Mouse (Mus musculus) thymus, postnatal 36 days (tissue): ENCODE measurements around the gene Slc25a11.

Experiments used
- DNase-seq, 2 experiments: peaks; one replicate each; pipeline ENCODE4 v3.0.0; 2022; ENCODE audit warnings: mixed read lengths in 2 of 2

The Slc25a11 gene

DNA sequence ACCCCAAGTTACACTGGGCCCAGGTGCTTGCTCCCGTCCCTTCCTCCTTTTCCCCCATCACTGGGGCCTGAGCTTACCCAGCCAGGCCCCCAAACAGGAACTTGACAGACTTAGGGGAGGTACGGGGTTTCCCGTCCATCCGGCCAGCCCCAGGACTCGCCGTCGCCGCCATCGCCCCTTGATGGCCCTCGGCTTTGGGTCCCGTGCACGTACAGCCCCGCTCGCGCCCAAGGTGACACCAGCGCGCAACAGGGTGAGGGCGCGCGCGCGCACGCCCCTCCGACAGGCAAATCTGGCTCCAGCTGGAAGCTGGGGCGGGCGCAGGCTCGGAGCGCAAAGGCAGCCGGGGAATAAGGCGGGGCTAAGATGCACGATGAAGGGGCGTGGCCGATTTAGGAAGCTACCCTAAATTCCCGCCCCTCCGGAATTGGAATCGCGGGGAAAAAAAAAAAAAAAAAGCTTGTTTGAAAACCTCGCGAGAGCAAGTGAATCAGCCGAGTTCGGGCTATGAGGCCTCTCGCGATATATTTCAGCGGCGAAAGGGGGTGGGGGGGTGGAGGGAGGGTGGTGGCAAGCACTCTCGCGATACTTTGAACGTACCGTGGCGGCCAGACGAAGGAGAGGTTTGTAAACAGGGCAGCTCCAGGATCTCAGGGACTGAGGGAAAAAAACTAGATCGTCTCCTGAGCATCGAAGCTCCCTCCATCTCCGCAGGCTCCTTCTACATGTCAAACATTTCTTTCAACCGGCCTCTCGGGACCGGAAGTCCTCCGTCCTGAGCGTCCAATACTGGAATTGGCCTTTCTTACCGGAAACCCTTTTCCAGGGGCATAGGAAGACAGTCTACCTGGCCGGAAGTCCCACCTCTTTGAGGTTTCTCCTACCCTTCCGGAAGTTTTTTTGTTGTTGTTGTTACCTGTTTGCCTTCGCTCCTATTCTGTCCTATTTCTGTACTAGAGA lies at the start of gene Slc25a11, which contains the start of gene Rnf167:
Slc25a11 (minus strand) TSS at position 789 of the 960 bp plus-strand sequence.
Rnf167 (plus strand) TSS at position 545 of the 960 bp plus-strand sequence.
- DNase-seq, result peak; percentile 96 to 98

DNA sequence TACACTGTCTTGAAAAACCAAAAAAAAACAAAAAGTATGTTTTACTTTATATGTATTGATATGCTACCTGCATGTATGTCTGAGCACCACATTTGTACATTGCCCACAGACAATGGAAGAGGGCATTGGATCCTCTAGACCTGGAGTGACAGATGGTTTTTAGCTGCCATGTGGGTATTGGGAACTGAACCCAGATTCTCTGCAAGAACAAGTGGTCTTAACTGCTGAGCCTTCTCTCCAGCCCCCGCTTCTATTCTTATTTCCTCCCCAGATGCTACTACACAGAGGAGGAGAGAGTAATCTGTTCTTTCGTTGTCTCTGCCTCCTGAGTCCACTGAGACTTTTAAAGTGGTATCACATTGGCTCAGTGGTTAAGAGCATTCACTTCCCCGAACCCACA lies 46.2 kb upstream of the Slc25a11 start:
- no peak for DNase-seq

DNA sequence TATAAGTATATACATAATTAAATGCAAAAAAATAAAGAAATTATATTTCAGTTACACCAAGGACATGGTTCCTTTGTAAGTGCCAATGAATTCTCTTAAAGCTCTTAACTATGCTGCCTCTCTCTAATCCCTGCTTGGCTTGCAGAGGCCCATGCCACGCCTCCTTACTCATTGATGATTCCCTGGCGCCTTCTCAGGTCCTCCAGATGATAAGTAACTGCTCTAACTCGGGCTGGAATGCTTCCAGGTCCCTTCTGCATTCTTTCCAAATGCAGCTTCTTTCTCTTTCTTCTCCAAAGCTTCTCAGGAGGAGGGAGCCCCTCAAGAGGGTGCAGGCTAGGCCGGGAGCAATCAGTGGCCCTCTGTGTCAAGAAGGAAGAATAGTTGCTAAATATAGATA lies 42.3 kb upstream of the Slc25a11 start:
- no peak for DNase-seq

- DNase-seq, result no peak
Observed at GRCm38 (mm10) chr11:70688372-70688771, 41.1 kb upstream of the Slc25a11 start.

DNA sequence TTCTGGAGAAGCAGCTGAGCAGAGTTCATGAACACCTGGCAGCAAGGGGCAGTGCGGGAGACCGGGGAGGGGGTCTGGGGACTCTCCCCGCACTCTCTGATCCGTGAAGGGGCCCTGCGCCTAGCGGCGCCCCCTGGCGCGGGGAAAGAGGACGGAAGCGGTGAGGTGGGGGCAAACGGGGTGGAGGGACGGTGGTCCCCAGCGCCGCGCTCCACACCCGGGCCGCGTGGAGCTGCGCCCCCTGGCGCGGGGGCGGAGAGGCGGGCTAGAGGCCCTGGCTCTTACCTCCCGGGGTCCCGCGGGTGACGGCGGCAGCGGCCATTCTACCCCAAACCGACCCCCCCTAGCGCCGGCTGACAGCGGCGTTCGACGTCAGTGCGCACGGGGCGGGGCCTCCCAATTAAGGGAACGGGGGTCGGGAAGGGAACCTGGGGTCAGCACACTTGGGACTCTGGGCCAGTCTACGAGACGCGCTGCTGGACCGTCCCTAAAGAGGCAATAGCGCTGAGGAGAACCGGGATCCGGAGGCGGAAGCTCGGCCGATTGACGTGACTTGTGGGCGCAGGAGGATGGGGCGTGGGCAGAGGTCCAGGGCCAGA lies 40.4 kb upstream of the Slc25a11 start, which contains the start of gene Camta2:
Camta2 (minus strand) TSS at position 505 of the 599 bp plus-strand sequence.
- peak; percentile 89 to 90 for DNase-seq

GRCm38 (mm10) chr11:70686901-70687566 lies 39.8 kb upstream of the Slc25a11 start:
- no peak for DNase-seq

DNA sequence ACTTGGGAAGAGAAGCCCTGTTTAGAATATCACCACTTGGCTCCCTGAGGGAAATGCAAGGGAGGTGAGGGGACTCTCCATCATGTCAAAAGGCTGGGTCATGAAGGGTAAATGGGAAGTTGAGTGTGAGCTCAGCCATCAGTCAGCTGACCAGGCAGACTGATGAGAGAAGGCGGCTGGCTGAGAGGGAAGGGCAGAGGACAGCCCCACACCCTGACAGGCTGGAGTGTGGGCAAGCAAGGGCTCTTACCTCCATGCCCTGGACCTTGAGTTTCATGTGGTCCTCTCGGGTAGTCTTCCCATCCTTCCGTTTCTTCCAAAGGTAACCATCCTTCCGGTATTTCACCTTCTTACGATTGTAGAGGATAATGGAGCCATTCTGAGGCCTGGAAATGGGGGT lies 36.4 kb upstream of the Slc25a11 start:
- no peak for DNase-seq

GRCm38 (mm10) chr11:70681897-70682581 lies 34.8 kb upstream of the Slc25a11 start:
- DNase-seq, result no peak

GRCm38 (mm10) chr11:70681170-70681569 lies 33.9 kb upstream of the Slc25a11 start:
- no peak for DNase-seq

- DNase-seq, result no peak
Observed at GRCm38 (mm10) chr11:70679894-70680293, 32.6 kb upstream of the Slc25a11 start.

DNA sequence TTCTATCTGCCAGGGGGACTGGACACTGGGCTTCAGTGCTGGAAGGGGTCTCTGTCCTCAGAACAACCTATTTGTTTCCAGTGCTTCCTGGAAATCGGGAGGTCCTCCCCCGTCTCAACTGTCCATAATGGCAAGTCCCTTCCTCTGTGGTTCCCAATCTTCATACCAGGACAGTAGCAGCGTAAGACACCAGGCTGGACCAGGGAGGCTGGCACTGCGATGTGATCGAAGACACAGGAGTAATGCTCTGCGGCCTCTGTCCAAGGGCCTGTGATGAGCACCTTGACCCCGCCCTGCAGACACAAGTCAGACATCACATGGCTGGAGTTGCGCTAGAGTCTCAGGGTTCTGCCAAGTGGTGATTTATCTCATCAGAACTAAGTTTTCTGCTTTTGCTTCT lies 32.1 kb upstream of the Slc25a11 start:
- no peak for DNase-seq

DNA sequence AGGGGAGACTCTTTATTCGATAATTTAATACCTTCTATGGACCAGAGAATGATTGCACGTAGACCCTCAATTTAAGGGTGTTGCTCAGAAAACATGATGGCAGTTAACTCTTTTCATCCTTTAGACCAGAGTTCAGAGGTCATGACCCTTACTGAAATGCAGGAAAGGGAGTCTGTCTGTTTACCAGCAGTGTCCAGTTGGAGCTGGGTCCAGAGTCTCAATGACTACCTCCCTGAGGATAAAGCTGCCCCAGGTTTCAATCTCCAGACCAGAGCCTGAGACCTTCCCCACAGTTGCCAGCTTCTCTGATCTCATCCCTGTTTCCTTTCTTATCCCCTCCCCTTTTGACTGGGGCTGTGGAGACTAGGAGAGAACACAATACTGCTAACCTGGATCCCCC lies 31.3 kb upstream of the Slc25a11 start:
- no peak for DNase-seq

- no peak for DNase-seq
Observed at GRCm38 (mm10) chr11:70678092-70678491, 30.8 kb upstream of the Slc25a11 start.

- no peak for DNase-seq
Observed at GRCm38 (mm10) chr11:70674501-70674900, 27.2 kb upstream of the Slc25a11 start.

DNA sequence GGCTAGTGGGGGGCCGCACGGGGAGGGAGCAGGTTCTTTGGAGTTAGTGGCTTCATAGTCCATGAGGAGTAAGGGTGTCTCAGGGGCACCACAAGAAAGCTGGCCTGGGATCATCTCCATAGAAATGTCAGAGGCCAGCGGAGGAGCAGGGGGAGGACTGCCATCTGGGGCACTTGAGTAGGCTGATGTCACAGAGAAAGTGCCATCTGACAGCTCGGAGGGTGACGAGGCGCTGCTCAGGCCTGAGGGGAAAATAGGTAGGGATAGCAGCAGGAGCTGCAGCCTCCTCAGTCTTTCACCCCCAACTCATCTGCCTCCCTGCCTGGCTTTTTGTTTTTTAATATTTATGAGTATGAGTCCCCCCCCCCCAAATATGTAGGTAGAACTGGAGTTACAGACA lies 26.7 kb upstream of the Slc25a11 start:
- DNase-seq, result no peak

DNA sequence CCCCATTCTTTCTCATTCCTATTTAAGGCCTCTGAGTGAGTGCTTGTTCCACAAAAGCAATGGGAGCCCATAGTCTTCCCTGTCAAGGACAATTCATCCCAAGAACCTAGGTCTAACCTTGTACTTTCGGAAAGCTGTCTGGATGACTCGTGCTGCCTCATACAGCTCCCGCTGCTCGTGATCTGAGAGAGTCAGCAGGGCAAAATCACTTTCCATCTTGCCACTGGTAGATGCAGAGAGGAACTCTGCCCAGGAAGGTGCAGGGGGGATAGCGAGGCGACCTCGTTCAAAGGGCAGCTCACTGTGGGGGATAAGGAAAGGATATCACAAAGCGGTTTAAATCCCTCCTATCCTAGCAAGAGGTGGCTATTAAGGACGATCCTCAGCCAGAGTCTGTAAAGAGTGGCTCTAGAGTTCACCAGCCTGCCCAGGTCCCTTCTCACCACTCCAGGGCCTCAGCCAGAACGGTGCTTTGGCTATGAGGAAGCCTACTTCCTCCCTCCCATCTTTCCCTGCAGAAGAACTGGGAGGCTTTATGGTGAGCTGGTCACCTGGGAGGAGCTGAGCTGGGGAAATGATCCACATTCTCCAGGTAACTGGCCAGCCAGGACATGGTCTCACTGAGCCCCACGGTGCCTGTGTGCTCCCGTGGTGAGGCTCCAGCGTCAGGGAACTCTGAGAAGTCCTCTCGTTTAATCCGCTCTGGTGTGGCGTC lies 24.2 kb upstream of the Slc25a11 start:
- DNase-seq, result no peak

GRCm38 (mm10) chr11:70670483-70670882 lies 23.2 kb upstream of the Slc25a11 start:
- peak in 1 of 2 experiments; percentile 46 for DNase-seq

- peak; percentile 92 to 93 for DNase-seq
Observed at GRCm38 (mm10) chr11:70669582-70670345, 22.5 kb upstream of the Slc25a11 start.

GRCm38 (mm10) chr11:70668771-70669505 lies 21.7 kb upstream of the Slc25a11 start, which contains the start of gene Spag7:
Gene Spag7 (minus strand): TSS chr11:70669416.
- DNase-seq, result peak; percentile 96

- no peak for DNase-seq
Observed at GRCm38 (mm10) chr11:70668335-70668770, 21.1 kb upstream of the Slc25a11 start.
